Mouse (Mus musculus): ENCODE measurements around the gene Ankrd28.

Gene Ankrd28

DNA sequence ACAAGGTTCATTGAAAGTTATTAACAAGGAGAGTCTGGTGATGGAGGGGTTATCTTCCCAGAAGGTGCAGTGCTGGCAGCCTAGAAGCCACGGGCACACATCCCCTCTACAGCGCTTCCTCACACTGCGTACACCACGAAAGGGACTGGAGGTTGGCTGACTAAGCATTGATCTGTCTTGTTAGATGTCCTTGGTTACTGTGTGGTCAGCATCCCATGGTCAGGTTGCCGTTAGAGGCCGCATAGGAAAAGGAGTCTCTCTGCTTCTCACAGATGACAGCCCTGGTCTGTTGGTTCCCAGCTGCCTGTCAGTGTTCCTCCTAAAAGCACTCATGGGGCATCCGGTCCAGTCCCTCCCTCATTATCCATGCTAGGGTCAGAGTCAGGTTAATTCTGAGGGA lies 179.2 kb downstream of the Ankrd28 start:
- DNase-seq (ENCODE audit: low read depth, low spot score): no peak

DNA sequence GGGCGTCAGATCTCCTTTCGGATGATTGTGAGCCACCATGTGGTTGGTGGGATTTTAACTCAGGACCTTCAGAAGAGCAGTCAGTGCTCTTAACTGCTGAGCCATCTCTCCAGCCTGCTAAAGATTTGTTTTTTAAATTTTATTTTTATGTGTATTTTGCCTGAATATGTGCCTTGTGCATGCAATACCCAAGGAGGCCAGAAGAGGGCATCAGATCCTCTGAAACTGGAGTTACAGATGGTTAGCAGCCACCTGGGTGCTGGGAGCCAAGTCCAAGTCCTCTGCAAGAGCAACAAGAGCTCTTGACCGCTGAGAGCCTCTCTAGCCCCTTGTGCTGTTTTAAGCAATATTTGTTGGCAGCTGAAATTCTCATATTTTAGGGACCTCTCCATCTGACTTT lies 180.1 kb downstream of the Ankrd28 start:
- DNase-seq (ENCODE audit: low read depth, low spot score): peak; percentile 57

Measured in R1 (cell line).